Mouse (Mus musculus) testis, adult 2 months (tissue): ENCODE measurements around the gene Gm14226.

ENCODE experiments used
- CTCF ChIP-seq: fragments of 200-500 bp; IDR thresholded peaks from 2 replicates; pipeline ENCODE4 v1.5.1; 2012; ENCODE audit warnings: low read depth, mild to moderate bottlenecking, inconsistent platforms, low read length, moderate library complexity; ENCODE audit not compliant: control insufficient read depth, insufficient read depth, insufficient replicate concordance
- POLR2A ChIP-seq: fragments of 200-500 bp; IDR thresholded peaks from 2 replicates; pipeline ENCODE4 v1.6.1; 2012; ENCODE audit warnings: low read depth, mild to moderate bottlenecking, inconsistent platforms, low read length, moderate library complexity; ENCODE audit not compliant: control insufficient read depth

GRCm38 (mm10) chr2:155052681-155053080, 34.6 kb downstream of the Gm14226 start:
- TF ChIP-seq CTCF: no peak
- no peak for TF ChIP-seq POLR2A
